ENCODE assay signal across 13 mouse cellular contexts in the genomic region with DNA sequence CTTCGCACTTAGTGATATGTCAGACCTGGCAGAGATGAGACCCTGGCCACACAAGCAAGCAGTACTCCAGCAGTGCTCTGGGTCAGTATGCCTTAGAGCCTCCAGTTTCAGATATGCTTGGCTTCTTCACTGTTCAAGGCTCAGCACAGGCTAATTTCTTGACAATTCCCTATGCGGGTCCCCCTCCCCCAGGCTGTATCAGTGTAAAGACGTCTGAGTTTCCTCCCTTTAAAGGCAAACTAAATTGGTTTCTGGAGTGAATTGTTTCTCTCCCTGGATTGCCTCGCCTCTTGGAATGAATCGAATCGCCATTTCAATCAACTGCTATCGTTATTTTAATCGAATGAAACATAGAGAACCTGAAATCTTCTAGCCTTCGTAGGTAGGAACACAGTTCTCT. TPM values are rescaled to one million over a fixed set of nuclear protein-coding genes. Genes with fewer than 3 reads are reported as not detected.
DNase-seq lines count a peak whose midpoint lies in the region; ATAC-seq and TF ChIP-seq lines count a peak whose summit lies in the region.
"Had no signal": no experiment of that assay in that cellular context is flagged by ENCODE, and none has a peak within 500 bp of the region (broad histone marks: within the 10 kb centered on the region; RNA-seq: fewer than 3 reads in every experiment).

No protein-coding gene starts in this region.

- peak; percentile 46 for DNase-seq in heart, adult 11 months
- DNase-seq in midbrain, postnatal 0 days (ENCODE audit: low spot score): no peak
- DNase-seq in kidney, postnatal 36 days: no peak
- no peak for DNase-seq in layer of hippocampus, adult 9-11 months
- DNase-seq: adrenal gland, adult 8-10 months; kidney, postnatal 4 days; right cerebral cortex, adult 18-20 months had no signal

- WGBS in heart, embryonic 12.5 days: 56% methylated on average over 9 of the region's 9 CpGs
- WGBS in forebrain, embryonic 13.5 days: 23% methylated on average over 9 of the region's 9 CpGs
- WGBS in hindbrain, embryonic 15.5 days: 28% methylated on average over 9 of the region's 9 CpGs
- 28% methylated on average over 9 of the region's 9 CpGs for WGBS in midbrain, postnatal 0 days

- no peaks in the 10 kb centered on the region for H3K9me3 ChIP-seq in heart, embryonic 12.5 days (replicated peaks)
- H3K9me3 ChIP-seq in forebrain, embryonic 13.5 days (replicated peaks): no peaks in the 10 kb centered on the region
- no peaks in the 10 kb centered on the region for H3K9me3 ChIP-seq in hindbrain, embryonic 15.5 days
- H3K9me3 ChIP-seq in midbrain, postnatal 0 days (ENCODE audit: low read length): no peaks in the 10 kb centered on the region

- peaks cover 15% of the 10 kb centered on the region; the same call in 1 of the 2 replicates for H3K4me1 ChIP-seq in heart, embryonic 12.5 days (replicated peaks)
- peaks cover 54% of the 10 kb centered on the region for H3K4me1 ChIP-seq in forebrain, embryonic 13.5 days
- H3K4me1 ChIP-seq in hindbrain, embryonic 15.5 days (replicated peaks): peaks cover 53% of the 10 kb centered on the region
- H3K4me1 ChIP-seq in midbrain, postnatal 0 days (ENCODE audit: insufficient read depth, low read length): peaks cover 19% of the 10 kb centered on the region; the same call in 1 of the 2 replicates

- no peak overlapping the region for H3K4me3 ChIP-seq in heart, embryonic 12.5 days
- no peak overlapping the region for H3K4me3 ChIP-seq in forebrain, embryonic 13.5 days
- H3K4me3 ChIP-seq in hindbrain, embryonic 15.5 days: 0 out of 2 replicates have a peak overlapping the region, but pooled peaks have one; percentile 60
- peak overlapping the region; percentile 18; the same call in 1 of the 2 replicates for H3K4me3 ChIP-seq in midbrain, postnatal 0 days (ENCODE audit: low read depth, low read length)

- H3K27me3 ChIP-seq in heart, embryonic 12.5 days (replicated peaks): peaks cover 25% of the 10 kb centered on the region
- 0 out of 2 replicates have a peak, but pooled peaks cover 2% of the 10 kb centered on the region for H3K27me3 ChIP-seq in forebrain, embryonic 13.5 days
- H3K27me3 ChIP-seq in hindbrain, embryonic 15.5 days: no peaks in the 10 kb centered on the region
- H3K27me3 ChIP-seq in midbrain, postnatal 0 days (ENCODE audit: insufficient read depth, low read length): no peaks in the 10 kb centered on the region

- TF ChIP-seq CTCF in midbrain, postnatal 0 days (IDR thresholded peaks at IDR 0.05): no peak

- H3K9ac ChIP-seq in heart, embryonic 12.5 days: no peak overlapping the region
- peak overlapping the region; percentile 45 for H3K9ac ChIP-seq in forebrain, embryonic 13.5 days
- H3K9ac ChIP-seq in hindbrain, embryonic 15.5 days: no peak overlapping the region
- H3K9ac ChIP-seq in midbrain, postnatal 0 days (replicated peaks; ENCODE audit: low read length, poor library complexity, severe bottlenecking): no peak overlapping the region; the same call in 1 of the 2 replicates

- H3K36me3 ChIP-seq in heart, embryonic 12.5 days: no peaks in the 10 kb centered on the region
- no peaks in the 10 kb centered on the region for H3K36me3 ChIP-seq in forebrain, embryonic 13.5 days (ENCODE audit: poor library complexity, severe bottlenecking)
- H3K36me3 ChIP-seq in hindbrain, embryonic 15.5 days: no peaks in the 10 kb centered on the region
- H3K36me3 ChIP-seq in midbrain, postnatal 0 days (ENCODE audit: insufficient read depth, low read length): no peaks in the 10 kb centered on the region

- no peak for ATAC-seq in heart, embryonic 12.5 days (ENCODE audit: insufficient number of reproducible peaks, low FRiP score)
- no peak for ATAC-seq in forebrain, embryonic 13.5 days
- ATAC-seq in hindbrain, embryonic 15.5 days (ENCODE audit: low FRiP score, low read depth): peak; percentile 24; the same call in 1 of the 2 replicates
- ATAC-seq in midbrain, postnatal 0 days (ENCODE audit: low FRiP score): no peak
- ATAC-seq in cerebellum, adult (ENCODE audit: insufficient number of reproducible peaks, low FRiP score, low TSS enrichment): no peak
- ATAC-seq: intestine, embryonic 16.5 days had no signal

- H3K27ac ChIP-seq in heart, embryonic 12.5 days (ENCODE audit: poor library complexity, severe bottlenecking): no peak overlapping the region
- H3K27ac ChIP-seq in forebrain, embryonic 13.5 days: peak overlapping the region; percentile 75
- peak overlapping the region; percentile 73 for H3K27ac ChIP-seq in hindbrain, embryonic 15.5 days (replicated peaks)
- peak overlapping the region; percentile 7; the same call in 1 of the 2 replicates for H3K27ac ChIP-seq in midbrain, postnatal 0 days (ENCODE audit: low read depth, low read length)

- no peak overlapping the region for H3K4me2 ChIP-seq in heart, embryonic 12.5 days
- peak overlapping the region; percentile 97 for H3K4me2 ChIP-seq in forebrain, embryonic 13.5 days
- H3K4me2 ChIP-seq in hindbrain, embryonic 15.5 days: peak overlapping the region; percentile 66
- H3K4me2 ChIP-seq in midbrain, postnatal 0 days (ENCODE audit: low read depth, low read length, poor library complexity, severe bottlenecking): peak overlapping the region; percentile 87

RNA-seq across cellular contexts. Expression of a gene that starts 4.5 kb away (rescaled TPM):
- polyA plus RNA-seq in heart, embryonic 12.5 days (2016; fragmentation: Nextera tagmentation; extraction: Ambion mirVana): 0.27 and 0.47 TPM in 2 replicates
- polyA plus RNA-seq in forebrain, embryonic 13.5 days (2015; fragmentation: Nextera tagmentation; extraction: Ambion mirVana): 10.8 and 13.7 TPM in 2 replicates
- polyA plus RNA-seq in hindbrain, embryonic 15.5 days (2015; fragmentation: Nextera tagmentation; extraction: Ambion mirVana): 18.6 and 19.1 TPM in 2 replicates
- total RNA-seq in midbrain, postnatal 0 days (2014; rRNA removed): 97.1 and 102 TPM in 2 replicates
- polyA plus RNA-seq in midbrain, postnatal 0 days (2015; fragmentation: Nextera tagmentation; extraction: Ambion mirVana): 13.4 and 15.7 TPM in 2 replicates
- total RNA-seq: granulocyte monocyte progenitor cell, adult 5-6 weeks had no signal

Comparison
In these comparisons a context has a peak if more than half of its experiments do, and no peak if none do; other contexts are left out.
1. H3K4me3 ChIP-seq: peak in hindbrain, embryonic 15.5 days (single experiment) and midbrain, postnatal 0 days (single experiment); none in heart, embryonic 12.5 days (single experiment) and forebrain, embryonic 13.5 days (single experiment).